Mouse (Mus musculus) limb, embryonic 11.5 days (tissue): ENCODE results near the gene Zfp54. TPM values are rescaled to one million over a fixed set of nuclear protein-coding genes. Genes with fewer than 3 reads are reported as not detected.
A peak's percentile ranks its signal among the peaks of the same experiment; 100 is the strongest.
"Not testable (repeated sequence)": the region's sequence is repeated elsewhere in the genome, so short reads cannot be mapped to it uniquely, and the experiment has no call there.

Source experiments
- ATAC-seq: fragments of 200-750 bp; cut with Nextera tagmentation; 2 replicates; pipeline ENCODE4 v1.8.0; 2017; ENCODE audit warnings: low read depth; ENCODE audit not compliant: insufficient number of reproducible peaks, low FRiP score, low TSS enrichment
- DNase-seq: peaks from one replicate; pipeline ENCODE4 v3.0.0-alpha.2; 2015; ENCODE audit warnings: low spot score
- H3K27ac ChIP-seq: fragments of 300-500 bp; sonication (generic); replicated peaks from 2 replicates; pipeline ENCODE4 v1.5.1; 2014; ENCODE audit warnings: low read depth, mild to moderate bottlenecking, low read length
- H3K27me3 ChIP-seq: fragments of 300-500 bp; sonication (generic); 2 replicates; pipeline ENCODE4 v1.6.1; 2014; ENCODE audit warnings: mild to moderate bottlenecking, low read length, mixed read lengths; ENCODE audit not compliant: control insufficient read depth, insufficient read depth
- H3K36me3 ChIP-seq: fragments of 300-500 bp; sonication (generic); 2 replicates; pipeline ENCODE4 v1.6.1; 2014; ENCODE audit warnings: mild to moderate bottlenecking, low read length, moderate library complexity, mixed read lengths; ENCODE audit not compliant: control insufficient read depth, insufficient read depth
- H3K4me1 ChIP-seq: fragments of 300-500 bp; sonication (generic); 2 replicates; pipeline ENCODE4 v1.6.1; 2014; ENCODE audit warnings: low read length, mixed read lengths; ENCODE audit not compliant: control insufficient read depth, insufficient read depth
- H3K4me2 ChIP-seq: fragments of 300-500 bp; sonication (generic); 2 replicates; pipeline ENCODE4 v1.6.1; 2014; ENCODE audit warnings: low read depth, mild to moderate bottlenecking, moderate library complexity; ENCODE audit not compliant: severe bottlenecking
- H3K4me3 ChIP-seq: fragments of 300-500 bp; sonication (generic); 2 replicates; pipeline ENCODE4 v1.5.1; 2014; ENCODE audit warnings: low read depth, low read length
- H3K9ac ChIP-seq: fragments of 300-500 bp; sonication (generic); 2 replicates; pipeline ENCODE4 v1.6.1; 2014; ENCODE audit warnings: mild to moderate bottlenecking, low read length
- H3K9me3 ChIP-seq: fragments of 300-500 bp; sonication (generic); 2 replicates; pipeline ENCODE4 v1.6.1; 2016; ENCODE audit warnings: low read length; ENCODE audit not compliant: control insufficient read depth
- WGBS: fragments of 180-500 bp; shearing (Covaris S2); extraction: QIAGEN DNeasy Blood & Tissue Kit; methylation state at CpG from one replicate; pipeline ENCODE4 v1.1.7; 2014; 5-methylcytosine and 5-hydroxymethylcytosine counted together
- polyA plus RNA-seq: library from polyadenylated mRNA; unstranded; fragments of >200 nt; fragmentation: Nextera tagmentation; extraction: Ambion mirVana; gene quantifications from 2 replicates; pipeline ENCODE4 v1.2.1, GENCODE M21; 2014

The Zfp54 gene
- 2.7 and 4.5 TPM in 2 replicates for polyA plus RNA-seq

- peak within 1 kb of the TSS; percentile 34 for H3K9ac ChIP-seq
- no peaks in the 10 kb centered on the region for H3K27me3 ChIP-seq
- DNase-seq = peak; percentile 63
- no peaks in the 10 kb centered on the region for H3K36me3 ChIP-seq
- peak; percentile 99 for ATAC-seq
- H3K4me2 ChIP-seq = peak within 1 kb of the TSS; percentile 81
- under 1% methylated on average over 22 of the region's 22 CpGs for WGBS
- H3K4me3 ChIP-seq = peak within 1 kb of the TSS; percentile 35
- H3K4me1 ChIP-seq = no peaks in the 10 kb centered on the region
- H3K9me3 ChIP-seq = no peaks in the 10 kb centered on the region
- no peak within 1 kb of the TSS for H3K27ac ChIP-seq
These were observed at the start of gene Zfp54 for GRCm38 (mm10) chr17:21422664-21423599. Gene Zfp54, plus strand, starts transcription at chr17:21423227.

- no peak for ATAC-seq
- Histone ChIP-seq H3K9ac (no peak overlapping the region), H3K27ac (no peak overlapping the region), H3K4me3 (no peak overlapping the region), H3K4me1 (no peaks in the 10 kb centered on the region), H3K9me3 (no peaks in the 10 kb centered on the region), H3K27me3 (no peaks in the 10 kb centered on the region), H3K4me2 (no peak overlapping the region), H3K36me3 (no peaks in the 10 kb centered on the region)
- WGBS = 68% methylated on average over 1 of the region's 1 CpGs
- DNase-seq = no peak
These were observed 47.7 kb upstream of the Zfp54 start for GRCm38 (mm10) chr17:21375311-21375710.

- Histone ChIP-seq H3K27me3 (no peaks in the 10 kb centered on the region), H3K36me3 (no peaks in the 10 kb centered on the region), H3K27ac (no peak within 1 kb of the TSS), H3K9ac (peak within 1 kb of the TSS; percentile 34; the same call in 1 of the 2 replicates), H3K9me3 (no peaks in the 10 kb centered on the region), H3K4me1 (no peaks in the 10 kb centered on the region), H3K4me2 (peak within 1 kb of the TSS; percentile 72), H3K4me3 (peak within 1 kb of the TSS; percentile 44)
- DNase-seq (peak; percentile 73), ATAC-seq (peak; percentile 99)
- WGBS = 3% methylated on average over 20 of the region's 20 CpGs
These were observed 39.5 kb upstream of the Zfp54 start, which contains the start of gene Zfp677 for GRCm38 (mm10) chr17:21383391-21384056. Gene Zfp677, plus strand, starts transcription at chr17:21383748.

DNA sequence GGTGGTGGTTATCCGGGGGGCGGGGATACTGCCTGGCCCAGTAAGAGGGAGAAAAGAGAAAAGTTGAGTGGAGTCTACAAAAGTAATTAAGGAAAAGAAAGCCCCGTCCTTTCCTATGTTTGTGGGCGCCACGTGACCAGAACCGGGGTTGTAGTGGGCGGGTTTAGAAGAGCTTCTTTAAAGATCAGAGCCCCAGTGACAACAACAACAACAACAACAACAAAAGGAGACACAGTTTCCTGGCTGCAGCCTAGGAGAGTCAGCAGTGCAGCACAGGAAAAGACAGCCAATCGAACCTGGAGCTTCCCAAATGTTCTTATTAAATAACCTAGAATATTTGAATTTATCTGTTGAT lies 39.0 kb upstream of the Zfp54 start:
- H3K27me3 ChIP-seq = no peaks in the 10 kb centered on the region
- peak overlapping the region; percentile 34; the same call in 1 of the 2 replicates for H3K9ac ChIP-seq
- H3K9me3 ChIP-seq = no peaks in the 10 kb centered on the region
- peak overlapping the region; percentile 72 for H3K4me2 ChIP-seq
- 17% methylated on average over 8 of the region's 8 CpGs for WGBS
- H3K4me3 ChIP-seq = peak overlapping the region; percentile 44
- no peak for DNase-seq
- no peaks in the 10 kb centered on the region for H3K4me1 ChIP-seq
- no peak overlapping the region for H3K27ac ChIP-seq
- peak; percentile 55 for ATAC-seq
- H3K36me3 ChIP-seq = no peaks in the 10 kb centered on the region

GRCm38 (mm10) chr17:21438806-21439400 lies 15.9 kb downstream of the Zfp54 start:
- WGBS = 84% methylated on average over 9 of the region's 9 CpGs
- not testable (repeated sequence) for ATAC-seq, H3K4me2 ChIP-seq, H3K36me3 ChIP-seq, DNase-seq, H3K27ac ChIP-seq, H3K4me3 ChIP-seq, H3K27me3 ChIP-seq, H3K9ac ChIP-seq, H3K4me1 ChIP-seq, H3K9me3 ChIP-seq

DNA sequence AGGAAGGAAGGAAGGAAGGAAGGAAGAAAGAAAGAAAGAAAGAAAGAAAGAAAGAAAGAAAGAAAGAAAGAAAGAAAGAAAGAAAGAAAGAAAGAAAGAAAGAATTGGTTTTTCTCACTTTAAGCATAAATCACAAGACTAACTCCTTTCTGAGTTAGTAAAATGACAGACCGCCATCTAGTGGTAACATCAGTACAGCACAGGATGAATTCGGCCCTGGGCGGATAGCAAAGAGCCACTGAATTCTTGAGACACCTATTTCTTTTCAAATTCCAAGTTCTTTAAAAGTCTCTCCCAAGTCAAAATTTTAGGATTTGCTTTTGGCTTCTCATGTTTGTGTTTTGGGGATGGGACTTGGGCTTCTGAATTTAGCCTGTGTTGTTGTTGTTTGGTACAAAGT lies 26.6 kb downstream of the Zfp54 start:
- no peaks in the 10 kb centered on the region for H3K27me3 ChIP-seq
- 0 out of 2 replicates have a peak overlapping the region, but pooled peaks have one; percentile 14 for H3K9ac ChIP-seq
- ATAC-seq (peak; percentile 63), DNase-seq (peak; percentile 76)
- H3K36me3 ChIP-seq = no peaks in the 10 kb centered on the region
- H3K9me3 ChIP-seq = no peaks in the 10 kb centered on the region
- peak overlapping the region; percentile 57 for H3K4me3 ChIP-seq
- 0% methylated on average over 3 of the region's 3 CpGs for WGBS
- H3K27ac ChIP-seq = peak overlapping the region; percentile 70; the same call in 1 of the 2 replicates
- peak overlapping the region; percentile 53 for H3K4me2 ChIP-seq
- 0 out of 2 replicates have a peak, but pooled peaks cover 3% of the 10 kb centered on the region for H3K4me1 ChIP-seq

- peak within 1 kb of the TSS; percentile 64 for H3K9ac ChIP-seq
- under 1% methylated on average over 26 of the region's 26 CpGs for WGBS
- peak within 1 kb of the TSS; percentile 57 for H3K4me3 ChIP-seq
- H3K36me3 ChIP-seq = no peaks in the 10 kb centered on the region
- 0 out of 2 replicates have a peak, but pooled peaks cover 3% of the 10 kb centered on the region for H3K4me1 ChIP-seq
- ATAC-seq (peak; percentile 99), DNase-seq (peak; percentile 89)
- H3K27ac ChIP-seq = peak within 1 kb of the TSS; percentile 70; the same call in 1 of the 2 replicates
- no peaks in the 10 kb centered on the region for H3K27me3 ChIP-seq
- peak within 1 kb of the TSS; percentile 53 for H3K4me2 ChIP-seq
- no peaks in the 10 kb centered on the region for H3K9me3 ChIP-seq
These were observed 27.2 kb downstream of the Zfp54 start, which contains the start of gene Zfp51 for GRCm38 (mm10) chr17:21450138-21450704. Gene Zfp51, plus strand, starts transcription at chr17:21450374.

GRCm38 (mm10) chr17:21463550-21463949 lies 40.5 kb downstream of the Zfp54 start:
- Histone ChIP-seq H3K36me3 (no peaks in the 10 kb centered on the region), H3K27ac (no peak overlapping the region), H3K9me3 (no peaks in the 10 kb centered on the region)

More at GRCm38 (mm10) chr17:21463550-21463949, 40.5 kb downstream of the Zfp54 start:
- H3K4me1 ChIP-seq = no peaks in the 10 kb centered on the region
- ATAC-seq (no peak), DNase-seq (no peak)
- no peak overlapping the region for H3K4me2 ChIP-seq
- H3K9ac ChIP-seq = no peak overlapping the region
- H3K4me3 ChIP-seq = no peak overlapping the region
- WGBS = 92% methylated on average over 5 of the region's 5 CpGs
- no peaks in the 10 kb centered on the region for H3K27me3 ChIP-seq
